Mouse (Mus musculus): ENCODE measurements at regions not wholly inside any gene's neighbourhood (a gene's known extent, or its start where the extent isn't known, plus 50 kb on each side); places are given as distances from the start of the nearest gene placed in this dataset.

- DNase-seq, result no peak
Measured at GRCm38 (mm10) chr12:70523379-70523778, 70.5 kb downstream of the Tmx1 start.

GRCm38 (mm10) chr12:70524703-70525102 is 71.8 kb downstream of the Tmx1 start:
- DNase-seq, result no peak

- DNase-seq, result no peak
Measured at GRCm38 (mm10) chr12:70531661-70532060, 78.8 kb downstream of the Tmx1 start.

GRCm38 (mm10) chr12:70532225-70532624 is 79.3 kb downstream of the Tmx1 start:
- DNase-seq, result no peak

- no peak for DNase-seq
Measured at GRCm38 (mm10) chr12:70532843-70533242, 79.9 kb downstream of the Tmx1 start.

GRCm38 (mm10) chr12:70533375-70533935 is 80.6 kb downstream of the Tmx1 start:
- no peak for DNase-seq

- no peak for DNase-seq
Measured at GRCm38 (mm10) chr12:70539124-70539523, 86.2 kb downstream of the Tmx1 start.

- peak; percentile 83 to 89 for DNase-seq
Measured at GRCm38 (mm10) chr12:70539856-70540255, 87.0 kb downstream of the Tmx1 start.

- no peak for DNase-seq
Measured at GRCm38 (mm10) chr12:70541432-70541831, 88.5 kb downstream of the Tmx1 start.

- no peak for DNase-seq
Measured at GRCm38 (mm10) chr12:70543299-70543698, 90.4 kb downstream of the Tmx1 start.

- no peak for DNase-seq
Measured at GRCm38 (mm10) chr12:70544326-70544725, 91.4 kb downstream of the Tmx1 start.

- DNase-seq, result peak; percentile 71 to 78
Measured at GRCm38 (mm10) chr12:70544850-70545510, 92.1 kb downstream of the Tmx1 start.

GRCm38 (mm10) chr12:70547199-70547598 is 94.3 kb downstream of the Tmx1 start:
- no peak for DNase-seq

- DNase-seq, result no peak
Measured at GRCm38 (mm10) chr12:70549296-70549695, 96.4 kb downstream of the Tmx1 start.

- DNase-seq, result no peak
Measured at GRCm38 (mm10) chr12:70553866-70554265, 101.0 kb downstream of the Tmx1 start.

GRCm38 (mm10) chr12:70554586-70554985 is 101.7 kb downstream of the Tmx1 start:
- no peak for DNase-seq

GRCm38 (mm10) chr12:70555723-70556122 is 102.8 kb downstream of the Tmx1 start:
- DNase-seq, result no peak

GRCm38 (mm10) chr12:70556820-70557219 is 103.9 kb downstream of the Tmx1 start:
- DNase-seq, result peak; percentile 39 to 47

- no peak for DNase-seq
Measured at GRCm38 (mm10) chr12:70563446-70563845, 110.6 kb downstream of the Tmx1 start.

- no peak for DNase-seq
Measured at GRCm38 (mm10) chr12:70575665-70576064, 122.8 kb downstream of the Tmx1 start.

GRCm38 (mm10) chr12:70577769-70578168 is 124.9 kb downstream of the Tmx1 start:
- no peak for DNase-seq

GRCm38 (mm10) chr12:70579328-70579905 is 126.5 kb downstream of the Tmx1 start:
- DNase-seq, result peak in 1 of 2 experiments; percentile 17

GRCm38 (mm10) chr12:70586181-70586580 is 133.3 kb downstream of the Tmx1 start:
- no peak for DNase-seq

- DNase-seq, result no peak
Measured at GRCm38 (mm10) chr12:70588234-70588633, 135.3 kb downstream of the Tmx1 start.
